Mouse (Mus musculus): Measurements from ENCODE around the gene Ctla4.

Gene Ctla4

DNA sequence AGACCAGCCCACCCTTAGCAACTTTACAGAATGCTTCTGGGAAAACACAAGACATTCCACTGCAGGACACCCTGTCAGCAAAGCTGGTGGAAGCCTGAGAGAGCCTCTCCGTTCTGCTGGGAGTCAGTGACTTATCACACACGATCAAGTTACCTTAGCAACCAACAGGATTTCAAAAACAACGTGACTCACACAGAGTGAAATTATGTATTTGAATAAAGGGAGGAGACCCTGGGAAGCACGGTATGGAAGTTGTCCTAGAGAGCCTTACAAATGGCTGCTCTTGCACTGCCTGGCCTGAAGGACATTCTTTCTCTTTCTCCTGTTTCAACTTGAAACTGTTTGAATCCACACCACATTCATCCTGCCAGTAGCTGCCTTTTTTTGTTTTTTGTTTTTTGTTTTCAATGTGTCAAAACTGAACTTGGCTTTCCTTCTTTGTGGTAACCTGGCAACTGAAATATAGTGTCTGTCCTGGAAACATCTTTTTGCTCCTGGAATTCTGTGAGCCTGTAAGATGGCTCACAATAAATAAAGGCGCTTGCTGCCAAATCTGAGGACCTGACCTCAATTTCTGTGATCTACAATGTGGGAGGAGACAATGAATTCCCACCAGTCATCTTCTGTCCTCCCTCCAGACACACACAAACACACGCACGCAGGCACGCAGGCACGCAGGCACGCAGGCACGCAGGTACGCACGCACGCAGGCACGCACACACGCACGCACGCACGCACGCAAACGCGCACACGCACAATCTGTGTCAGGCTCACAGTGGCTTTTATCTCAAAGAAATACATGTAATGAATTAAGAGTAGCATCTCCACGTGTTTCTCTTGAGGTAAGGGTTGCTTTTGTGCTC is 33.9 kb downstream of the Ctla4 start:
- no peak for DNase-seq (ENCODE audit: low spot score in 2 of 2)

DNA sequence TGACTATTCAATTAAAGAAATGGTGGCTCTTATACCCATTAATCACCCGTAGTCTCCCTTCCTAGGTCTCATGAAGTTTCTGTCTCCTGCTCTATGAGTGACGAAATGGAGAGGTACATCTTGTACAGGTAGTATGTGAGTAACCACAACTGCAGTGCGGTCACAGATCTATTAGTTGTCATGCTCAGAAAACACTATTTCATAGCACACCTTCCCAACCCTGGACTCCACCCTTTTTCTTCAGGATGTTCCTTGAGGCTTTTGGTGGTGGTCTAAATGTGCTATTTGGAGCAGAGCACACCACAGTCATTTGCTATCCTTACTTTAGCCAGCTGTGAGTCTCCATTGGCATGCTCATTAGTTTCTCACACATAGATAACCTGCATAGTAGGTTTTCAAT is 42.2 kb downstream of the Ctla4 start:
- no peak for DNase-seq (ENCODE audit: low spot score in 2 of 2)

DNA sequence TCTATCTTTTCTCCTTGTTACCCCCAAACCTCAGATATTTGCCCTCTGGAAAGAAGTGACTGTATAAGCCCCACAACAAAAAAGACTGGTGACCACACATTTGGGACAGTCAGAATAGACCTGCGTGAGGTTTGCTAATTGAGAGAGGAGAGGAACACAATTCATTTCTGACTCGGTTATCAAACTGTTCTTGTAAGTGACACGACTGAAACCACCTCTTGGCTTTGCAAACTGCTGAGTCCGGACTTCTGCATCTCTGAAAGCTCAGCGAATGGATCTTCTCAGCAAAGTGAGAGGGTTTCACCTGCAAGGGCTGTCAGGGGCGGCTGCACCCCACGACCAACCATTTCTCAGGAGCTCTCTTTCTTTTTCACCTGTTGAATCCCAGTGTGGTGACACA is 43.6 kb downstream of the Ctla4 start:
- DNase-seq (ENCODE audit: low spot score in 2 of 2): no peak

DNA sequence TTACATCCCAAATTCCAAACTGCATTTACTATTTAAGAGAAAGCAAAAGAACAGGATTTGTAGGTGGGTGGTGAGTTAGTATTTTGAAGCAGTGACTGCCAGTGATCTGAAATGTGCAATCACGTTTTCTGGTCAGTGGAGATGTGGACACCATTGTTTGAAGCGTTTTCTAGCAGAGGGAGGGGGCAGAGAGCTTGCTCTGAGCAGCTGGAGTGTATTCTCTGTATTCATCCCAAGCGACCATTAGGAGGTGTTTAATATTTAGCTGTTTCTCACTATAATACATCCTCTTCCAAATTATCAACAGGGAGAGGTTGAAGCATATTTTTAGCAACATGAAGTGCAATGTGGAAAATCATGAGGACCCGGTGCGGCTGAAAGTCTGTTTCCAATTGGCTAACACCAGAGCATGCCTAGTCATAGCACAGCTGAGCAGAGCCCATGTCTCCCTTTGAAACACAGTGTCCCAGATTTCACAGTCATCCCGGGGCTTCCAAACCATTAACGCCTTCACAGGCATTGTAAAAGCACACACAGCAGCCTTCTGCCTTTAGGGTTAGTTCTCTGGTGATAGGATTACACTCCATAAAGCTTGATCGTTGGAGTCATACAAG is 49.3 kb downstream of the Ctla4 start:
- DNase-seq (ENCODE audit: low spot score in 2 of 2): no peak

DNA sequence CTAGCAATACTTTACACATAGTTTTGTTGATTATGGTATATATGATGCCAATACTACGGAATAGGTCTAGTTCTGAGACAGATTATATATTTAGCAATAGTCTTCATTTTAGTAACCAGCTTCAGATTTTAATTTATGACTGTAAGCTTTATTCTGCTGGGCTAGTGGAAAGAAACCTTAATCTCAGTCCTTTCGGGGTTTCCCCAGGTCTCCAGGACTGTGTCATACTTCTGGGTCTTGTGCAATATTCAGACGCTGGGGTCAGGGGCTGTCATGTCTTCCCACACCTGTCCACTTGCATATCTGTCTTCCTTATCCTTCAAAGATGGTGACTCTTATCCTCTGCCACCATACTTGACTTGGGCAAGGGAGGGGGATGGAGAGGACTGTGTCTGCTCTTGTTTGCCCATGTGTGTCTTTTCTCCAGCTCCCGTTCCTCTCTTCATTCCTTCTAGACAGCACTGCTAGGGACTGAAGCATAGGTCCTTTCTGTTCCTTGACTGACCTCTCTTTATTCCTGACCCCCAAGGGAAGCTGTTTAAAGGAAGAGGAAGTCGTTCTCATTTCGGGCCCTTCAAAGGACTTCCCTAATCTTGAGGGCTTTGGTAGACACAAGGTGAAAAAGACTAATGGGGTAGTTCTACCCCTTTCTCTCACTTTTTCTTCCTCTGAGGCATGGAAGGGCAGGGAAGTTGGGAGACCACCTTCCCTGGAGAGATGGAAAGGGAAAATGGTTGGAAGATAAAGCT is 50.3 kb downstream of the Ctla4 start:
- no peak for DNase-seq (ENCODE audit: low spot score in 2 of 2)

DNA sequence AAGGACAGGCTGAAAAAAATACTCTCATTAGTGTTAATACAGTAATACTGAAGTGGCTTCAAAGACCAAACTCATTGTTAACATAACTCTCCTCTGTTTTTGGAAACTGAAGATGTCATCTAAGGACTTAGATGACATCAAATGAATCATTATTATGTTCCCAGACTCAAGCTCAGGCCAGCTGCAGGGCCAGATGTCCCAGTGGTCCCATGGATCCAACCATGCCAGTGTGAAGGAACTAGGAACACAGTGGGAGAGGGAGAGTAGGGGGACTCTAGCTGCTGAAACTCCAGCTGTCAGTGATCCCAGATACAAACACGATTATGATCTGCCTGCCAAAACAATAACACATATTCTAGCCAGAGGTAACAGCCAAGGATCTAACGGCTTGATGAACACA is 51.5 kb downstream of the Ctla4 start:
- DNase-seq (ENCODE audit: low spot score in 2 of 2): no peak

DNA sequence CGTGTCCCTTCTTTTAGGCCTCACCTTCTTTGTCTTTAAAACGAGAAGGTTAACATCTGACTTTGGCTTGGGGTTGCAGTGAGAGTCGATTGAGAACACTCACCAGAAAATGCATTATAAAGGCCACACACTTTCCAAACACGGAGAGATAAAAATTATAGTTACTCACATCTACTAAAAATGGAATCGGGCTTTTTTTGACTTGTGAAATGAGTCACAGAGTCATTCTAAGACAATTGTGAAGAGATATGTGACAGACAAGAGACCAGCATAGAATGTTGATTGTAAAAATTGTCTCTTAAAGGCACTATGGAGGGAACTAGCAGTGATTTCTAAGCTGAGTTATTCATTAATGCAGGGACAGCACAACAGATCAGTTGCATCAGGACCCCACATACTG is 52.2 kb downstream of the Ctla4 start:
- no peak for DNase-seq (ENCODE audit: low spot score in 2 of 2)

DNA sequence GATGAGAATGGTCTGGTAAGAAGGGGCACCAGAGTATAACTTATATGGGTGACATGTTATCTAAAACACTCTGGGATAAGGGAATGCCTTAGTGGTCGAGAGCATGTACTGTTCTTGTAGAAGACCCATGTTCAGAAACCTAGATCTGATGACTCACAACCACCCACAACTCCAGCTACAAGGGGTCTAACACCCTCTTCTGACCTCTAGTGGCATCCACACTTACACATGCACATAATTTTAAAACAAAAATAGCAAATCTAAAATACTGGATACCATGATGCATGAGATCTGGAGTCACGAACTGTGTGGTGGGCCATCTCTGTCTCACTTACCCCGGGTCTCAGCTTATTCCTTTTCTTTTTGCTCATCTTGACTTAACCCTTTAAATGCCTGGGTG is 53.2 kb downstream of the Ctla4 start:
- no peak for DNase-seq (ENCODE audit: low spot score in 2 of 2)

DNA sequence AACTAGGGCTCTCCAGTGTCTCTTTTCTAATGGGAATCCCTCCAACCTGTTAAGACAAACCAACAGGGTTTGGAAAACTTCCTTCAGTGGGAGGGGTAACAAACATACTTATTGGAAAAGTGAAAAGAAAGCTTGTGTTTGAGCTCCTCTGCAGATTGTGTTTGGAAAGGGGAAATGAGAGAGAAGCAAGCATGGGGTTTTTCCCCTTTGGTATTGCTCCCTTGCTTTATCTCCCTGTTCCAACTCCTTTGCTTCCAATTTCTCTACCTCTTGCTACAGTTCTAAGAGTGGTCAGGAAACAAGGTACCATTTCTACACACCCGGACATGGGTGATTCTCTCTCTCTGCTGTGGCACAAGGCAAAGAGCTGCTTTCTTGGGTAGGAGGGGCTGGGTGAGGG is 53.8 kb downstream of the Ctla4 start:
- no peak for DNase-seq (ENCODE audit: low spot score in 2 of 2)

DNA sequence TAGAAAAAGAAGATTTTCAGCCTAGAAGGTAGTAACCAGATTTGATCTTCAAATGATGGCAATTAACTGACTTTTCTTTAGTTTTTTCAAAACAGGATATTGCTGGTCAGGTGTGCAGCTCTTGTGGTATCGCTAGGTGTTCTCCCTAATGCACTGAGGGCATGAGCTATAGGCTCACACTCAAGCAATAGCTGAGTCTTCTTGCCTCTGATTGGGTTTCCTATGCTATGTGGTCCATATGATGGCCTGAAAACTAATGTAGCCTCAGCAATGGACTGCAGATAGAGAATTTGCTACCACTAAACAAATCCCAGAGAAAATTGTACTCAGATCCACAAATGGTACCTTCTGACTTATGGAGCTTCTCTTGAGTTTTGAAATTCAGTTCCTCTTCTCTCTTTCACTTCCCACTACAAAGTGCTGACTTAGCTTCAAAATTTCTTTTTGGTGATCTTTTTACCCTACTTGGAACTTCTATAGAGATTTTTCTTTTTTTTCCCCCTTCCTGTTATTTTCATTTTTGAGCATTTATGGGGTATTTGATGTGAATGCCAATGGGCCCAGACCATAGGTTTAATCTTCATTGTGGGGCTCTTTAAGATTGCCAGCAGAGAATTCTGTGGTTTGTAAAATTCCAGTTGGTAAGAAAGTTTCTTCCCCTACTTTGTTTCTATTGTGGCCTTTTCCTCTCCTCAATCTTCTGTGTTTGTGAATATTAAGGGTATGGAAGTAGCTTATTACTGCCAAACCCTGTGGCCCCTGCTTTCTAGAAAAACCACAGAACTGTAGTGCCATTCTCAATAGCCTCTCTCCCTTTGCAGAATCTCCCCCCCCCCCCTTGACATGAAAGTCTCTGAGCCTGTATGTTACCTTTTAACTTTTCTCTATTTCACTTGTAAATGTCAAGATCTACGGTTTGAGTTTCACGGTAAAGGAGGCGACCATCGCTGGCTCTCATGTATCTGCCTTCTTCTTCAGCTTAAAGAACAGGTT is 54.6 kb downstream of the Ctla4 start:
- DNase-seq (ENCODE audit: low spot score in 2 of 2): no peak

DNA sequence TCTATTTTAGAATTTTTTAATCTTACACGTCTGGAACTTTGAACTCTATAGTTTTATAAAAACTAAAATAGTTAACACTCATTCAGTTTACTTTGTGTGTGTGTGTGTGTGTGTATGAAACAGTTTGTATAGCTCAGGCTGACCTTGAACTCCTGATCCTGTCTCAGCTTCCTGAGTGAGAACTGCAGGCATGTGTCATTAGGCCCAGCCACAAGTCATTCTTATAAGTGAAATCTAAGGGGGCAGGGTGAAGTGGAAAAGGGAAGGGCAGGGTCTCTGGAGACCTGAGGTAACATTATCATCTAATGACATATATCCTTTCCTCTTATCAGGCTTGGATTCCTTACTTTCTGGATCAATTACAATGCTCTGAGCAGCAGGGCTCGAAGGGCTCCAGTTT is 56.1 kb downstream of the Ctla4 start:
- no peak for DNase-seq (ENCODE audit: low spot score in 2 of 2)

DNA sequence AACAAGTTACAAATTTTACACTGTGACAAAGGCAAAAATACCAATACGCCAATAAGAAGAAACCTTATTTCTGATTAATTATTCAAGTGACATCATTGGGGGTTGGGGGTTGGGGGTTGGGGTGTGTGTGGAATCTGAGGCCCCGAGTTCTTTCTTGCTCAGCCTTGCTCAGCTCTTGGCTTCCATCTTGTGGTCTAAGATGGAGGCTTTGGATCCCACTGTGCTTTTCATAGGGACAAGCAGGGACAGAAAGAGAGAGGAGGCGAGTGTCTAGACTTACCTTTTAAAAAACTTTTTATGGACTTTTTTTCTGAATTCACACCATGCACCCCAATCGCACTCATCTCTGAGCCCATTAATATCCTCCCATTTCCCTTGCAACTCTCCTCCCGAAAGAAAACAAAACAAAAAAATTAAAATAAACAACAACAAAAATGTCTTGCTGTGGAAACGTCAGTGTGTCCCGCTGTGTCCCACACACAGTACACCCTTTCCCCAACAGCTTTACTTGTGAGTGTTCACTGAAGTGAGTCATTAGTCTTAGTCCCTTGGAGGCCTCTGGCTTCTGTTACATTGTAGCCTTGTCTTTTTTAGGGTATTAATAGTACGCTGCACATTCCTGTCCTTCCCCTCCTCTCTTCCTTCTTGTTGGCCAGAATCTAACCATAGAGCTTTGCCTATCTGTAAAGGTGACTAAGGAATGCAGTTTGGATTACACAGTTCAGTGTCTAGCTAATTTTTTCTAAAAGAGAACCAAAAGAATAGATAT is 59.0 kb downstream of the Ctla4 start:
- DNase-seq (ENCODE audit: low spot score in 2 of 2): no peak

DNA sequence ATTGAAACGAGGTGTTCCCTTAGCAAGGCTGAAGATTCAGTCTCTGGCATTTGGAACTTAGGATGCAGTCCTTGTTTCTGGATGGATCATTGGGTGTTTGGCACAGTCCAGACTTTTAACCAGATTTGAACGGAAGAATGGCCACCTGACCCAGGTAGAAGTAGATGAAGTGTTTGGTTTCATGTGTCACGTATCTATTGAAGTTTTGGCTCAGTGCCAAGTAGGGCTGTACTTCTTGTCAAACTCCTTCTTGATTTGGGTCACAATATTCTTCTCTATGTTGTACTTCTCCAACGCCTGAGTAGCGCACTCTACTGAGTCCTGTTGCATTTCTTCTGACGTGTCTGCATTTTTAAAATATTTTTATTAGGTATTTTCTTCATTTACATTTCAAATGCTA is 61.3 kb downstream of the Ctla4 start:
- DNase-seq (ENCODE audit: low spot score in 2 of 2): no peak

DNA sequence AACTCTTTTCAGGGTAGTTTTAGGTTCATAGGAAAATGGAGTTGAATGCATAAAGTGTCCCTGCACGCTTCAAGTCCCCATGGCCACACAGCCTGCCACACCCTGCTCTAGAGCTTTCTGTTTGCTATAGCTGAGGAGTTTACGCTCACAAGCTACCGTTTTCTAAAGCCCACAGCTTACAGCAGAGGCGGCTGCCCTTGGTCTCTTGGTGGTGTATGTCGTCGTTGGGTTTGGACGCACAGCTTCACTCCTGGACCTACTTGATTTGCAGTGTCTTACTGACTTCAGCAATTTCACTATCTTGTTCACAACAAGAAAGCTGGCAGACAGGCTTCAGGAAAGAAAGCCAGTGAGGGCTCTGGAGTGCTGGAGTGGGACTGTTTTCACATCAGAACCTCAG is 66.2 kb downstream of the Ctla4 start:
- no peak for DNase-seq (ENCODE audit: low spot score in 2 of 2)

DNA sequence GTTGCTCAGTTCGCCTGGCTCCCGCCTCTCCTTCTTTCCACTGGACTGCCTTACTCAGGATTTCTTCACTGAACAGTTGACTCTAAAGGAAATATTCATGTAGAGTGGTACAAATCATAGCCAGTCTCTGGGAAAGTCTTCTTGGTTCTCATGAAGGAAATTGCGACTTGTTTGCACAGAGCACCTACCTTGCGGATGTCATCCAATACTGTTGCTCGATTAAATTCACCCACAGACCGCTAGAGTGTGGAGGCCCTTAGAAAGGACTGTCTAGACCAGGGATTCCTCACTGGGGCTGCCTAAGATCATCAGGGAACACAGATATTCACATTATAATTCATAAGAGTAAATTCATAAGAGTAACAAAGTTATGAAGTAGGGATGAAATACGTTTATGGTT is 66.9 kb downstream of the Ctla4 start:
- no peak for DNase-seq (ENCODE audit: low spot score in 2 of 2)

DNA sequence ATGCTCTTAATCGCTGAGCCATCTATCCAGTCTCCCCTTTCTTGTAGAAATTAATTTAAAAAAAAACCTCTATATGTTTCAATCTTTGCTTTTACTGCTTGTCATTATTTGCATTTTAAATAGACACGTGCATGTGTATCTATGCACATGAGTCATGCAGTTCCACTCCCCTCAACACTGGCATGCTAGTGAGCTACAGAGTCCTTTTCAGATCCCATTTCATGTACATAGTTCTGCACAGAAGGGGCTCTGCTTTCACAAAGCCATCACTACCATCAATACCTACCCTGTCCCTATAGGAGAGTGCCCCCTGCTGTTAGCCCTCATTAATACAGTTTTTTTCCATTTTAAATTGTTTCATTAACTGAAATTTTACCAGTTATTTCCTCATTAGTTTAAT is 68.0 kb downstream of the Ctla4 start:
- peak in 1 of 2 experiments; percentile 29 for DNase-seq (ENCODE audit: low spot score in 2 of 2)

DNA sequence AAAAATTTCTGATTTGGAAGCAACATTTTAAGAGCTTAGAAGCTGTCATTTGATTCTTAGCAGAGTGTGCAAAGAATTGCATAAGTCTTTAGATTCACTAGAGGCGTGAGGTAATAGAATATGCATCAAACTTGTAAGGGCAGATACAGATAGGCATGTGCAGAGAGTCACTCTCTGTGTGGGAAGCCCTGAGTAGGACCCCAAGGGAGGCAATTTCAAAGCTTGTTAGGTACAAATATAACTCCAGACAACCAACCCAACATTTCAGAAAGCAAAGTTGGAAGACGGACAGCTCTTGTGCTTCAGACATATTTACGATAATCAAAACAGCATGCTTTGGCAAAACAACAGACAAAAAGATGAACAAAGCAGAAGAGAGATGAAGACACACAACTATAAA is 68.4 kb downstream of the Ctla4 start:
- no peak for DNase-seq (ENCODE audit: low spot score in 2 of 2)

DNA sequence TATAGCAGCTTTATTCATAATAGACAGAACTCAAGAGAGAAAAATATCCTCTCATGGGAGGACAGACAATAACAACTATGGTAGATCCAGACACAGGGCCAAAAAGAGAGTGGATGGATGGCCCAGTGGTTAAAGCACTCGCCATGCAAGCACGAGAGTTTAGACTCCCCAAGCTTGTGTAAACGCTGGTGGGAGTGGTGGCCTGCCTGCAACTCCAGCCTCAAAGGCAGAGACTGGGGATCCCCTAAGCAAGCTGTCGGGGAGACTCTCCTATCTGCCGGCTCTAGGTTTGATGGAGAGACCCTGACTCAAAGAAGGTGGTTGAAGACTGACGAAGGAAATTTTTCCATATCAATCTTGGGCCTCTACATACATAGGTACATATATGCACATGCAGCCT is 69.4 kb downstream of the Ctla4 start:
- DNase-seq (ENCODE audit: low spot score in 2 of 2): no peak

DNA sequence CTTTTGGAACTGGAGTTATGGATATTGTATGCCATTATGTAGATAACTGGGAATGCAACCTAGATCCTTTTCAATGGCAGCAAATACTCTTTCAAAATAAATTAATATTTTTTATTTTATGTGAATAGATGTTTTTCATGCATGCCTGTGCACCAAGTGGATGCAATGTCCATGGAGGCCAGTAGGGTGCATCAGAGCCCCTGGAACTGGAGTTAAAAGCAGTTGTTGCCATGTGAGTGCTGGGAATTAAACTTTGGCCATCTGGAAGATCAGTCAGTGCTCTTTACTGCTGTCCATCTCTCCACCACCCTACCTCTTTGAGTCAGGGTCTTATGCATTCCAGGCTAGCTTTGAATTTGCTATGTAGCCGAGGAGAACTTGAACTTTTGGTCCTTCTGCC is 71.5 kb downstream of the Ctla4 start:
- no peak for DNase-seq (ENCODE audit: low spot score in 2 of 2)

DNA sequence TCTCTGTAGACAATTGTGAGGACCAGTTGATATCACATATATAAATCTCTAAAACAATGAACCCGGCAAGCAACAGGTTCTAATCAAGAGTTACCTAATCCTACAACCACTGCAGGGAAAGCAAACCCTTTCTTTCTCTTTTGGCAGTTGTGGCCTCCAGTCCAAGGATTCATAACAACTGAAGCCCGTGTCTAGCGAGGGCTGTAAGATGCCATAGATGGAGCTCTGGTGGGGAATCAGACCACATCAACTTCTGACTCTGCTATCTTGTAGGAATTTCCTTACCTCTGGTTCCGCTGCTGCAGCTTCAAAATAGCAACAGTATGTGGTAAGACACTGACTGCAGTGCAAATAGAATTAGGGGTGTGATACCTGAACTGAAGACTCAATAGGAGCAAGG is 72.4 kb downstream of the Ctla4 start:
- no peak for DNase-seq (ENCODE audit: low spot score in 2 of 2)

DNA sequence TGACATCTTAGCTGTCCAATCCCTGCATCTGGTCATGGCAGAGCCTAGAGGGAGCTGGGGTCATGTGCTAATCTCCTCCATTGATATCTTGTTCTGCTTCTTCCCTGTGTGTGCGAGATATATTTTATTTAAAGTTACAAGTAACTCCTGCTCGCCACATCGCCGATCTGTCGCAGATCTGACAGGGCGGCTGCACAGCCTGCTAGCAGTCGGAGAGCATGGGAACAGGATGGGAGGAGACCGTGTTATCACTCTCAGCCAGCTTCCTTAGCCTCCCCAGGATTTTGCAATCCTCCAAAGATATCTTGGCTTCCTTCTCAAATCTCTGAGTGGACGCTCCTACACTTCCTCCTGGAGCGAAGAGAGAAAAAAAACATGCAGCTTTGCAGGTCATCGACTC is 73.7 kb downstream of the Ctla4 start:
- DNase-seq (ENCODE audit: low spot score in 2 of 2): no peak
